Mouse (Mus musculus): ENCODE results near the gene Alk.

Alk gene

DNA sequence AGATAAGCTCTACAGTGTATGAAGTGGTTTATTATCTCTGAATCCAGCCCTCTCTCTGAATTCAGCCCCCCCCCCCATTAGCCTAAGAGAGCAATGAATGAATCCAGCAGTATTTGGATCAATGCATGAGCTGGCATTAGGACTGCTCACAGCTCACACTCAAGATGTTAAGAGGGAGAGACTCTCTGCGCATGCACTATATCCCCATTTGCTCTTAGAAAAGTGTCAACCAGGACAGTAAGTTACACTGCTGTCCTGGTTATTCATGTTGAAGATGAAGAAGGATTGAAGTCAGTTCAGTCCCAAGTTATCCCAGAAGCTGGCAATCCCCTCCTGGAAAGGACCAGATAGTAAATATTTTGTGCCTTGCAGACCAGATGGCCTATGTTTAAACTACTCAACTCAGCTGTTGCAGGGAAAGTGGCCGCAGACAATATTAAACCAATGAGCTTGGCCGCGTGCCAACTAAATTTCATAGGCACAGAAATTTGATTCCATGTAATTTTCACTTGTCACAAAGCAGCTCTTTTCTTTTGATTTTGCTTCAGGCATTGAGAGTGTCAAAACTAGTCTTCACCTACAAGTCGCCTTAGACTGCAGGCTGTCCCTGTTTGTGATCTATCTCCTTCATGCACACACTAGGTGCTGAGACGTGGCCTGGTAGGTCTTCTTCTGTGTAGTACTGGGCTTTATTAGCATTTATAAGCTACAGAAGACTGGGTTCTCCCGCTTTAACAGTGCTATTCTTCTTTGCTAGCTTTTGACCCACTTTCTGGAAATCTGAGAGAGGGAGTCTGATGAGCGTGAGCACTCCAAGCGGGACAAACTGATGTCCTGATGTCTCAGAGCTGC lies 339.0 kb downstream of the Alk start:
- DNase-seq (ENCODE audit: low spot score) = no peak

DNA sequence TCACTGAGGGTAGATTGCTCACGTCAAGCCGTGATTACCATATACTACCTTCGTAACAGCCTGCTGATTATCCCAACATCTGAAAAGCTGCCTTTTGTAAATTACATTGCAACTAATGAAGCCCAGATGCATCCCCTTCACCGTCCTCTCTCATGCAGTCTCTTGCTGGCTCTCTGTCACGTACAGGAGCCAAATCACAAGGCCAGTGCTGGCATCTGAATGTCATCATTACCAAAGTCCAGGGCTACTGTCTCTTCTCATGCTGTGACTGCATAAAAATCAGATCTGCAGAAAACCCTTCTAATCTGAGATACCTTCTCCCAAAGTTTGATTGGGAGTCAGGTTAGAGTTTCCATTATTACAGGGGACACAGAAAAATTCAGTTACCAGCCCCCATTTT lies 351.0 kb downstream of the Alk start:
- no peak for DNase-seq (ENCODE audit: low spot score)

DNA sequence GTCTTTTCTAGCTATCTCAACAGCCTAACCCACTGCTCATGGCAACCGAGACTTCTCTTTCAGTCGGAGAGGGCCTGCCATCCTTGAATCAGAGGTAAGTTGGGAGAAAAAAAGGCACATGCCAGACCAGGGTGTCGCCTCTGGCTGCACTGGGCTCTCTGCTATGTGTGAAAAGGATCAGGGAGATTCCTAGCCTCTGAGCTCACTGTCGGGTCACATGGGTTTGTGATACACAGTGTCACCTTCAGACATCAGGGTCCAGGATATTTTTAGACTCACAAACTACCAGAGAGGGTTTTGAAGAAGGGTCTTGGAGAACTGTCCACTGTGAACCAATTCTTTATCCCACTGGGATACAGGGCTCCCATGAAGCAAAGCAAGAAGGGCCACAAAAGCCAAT lies 352.9 kb downstream of the Alk start:
- no peak for DNase-seq (ENCODE audit: low spot score)

DNA sequence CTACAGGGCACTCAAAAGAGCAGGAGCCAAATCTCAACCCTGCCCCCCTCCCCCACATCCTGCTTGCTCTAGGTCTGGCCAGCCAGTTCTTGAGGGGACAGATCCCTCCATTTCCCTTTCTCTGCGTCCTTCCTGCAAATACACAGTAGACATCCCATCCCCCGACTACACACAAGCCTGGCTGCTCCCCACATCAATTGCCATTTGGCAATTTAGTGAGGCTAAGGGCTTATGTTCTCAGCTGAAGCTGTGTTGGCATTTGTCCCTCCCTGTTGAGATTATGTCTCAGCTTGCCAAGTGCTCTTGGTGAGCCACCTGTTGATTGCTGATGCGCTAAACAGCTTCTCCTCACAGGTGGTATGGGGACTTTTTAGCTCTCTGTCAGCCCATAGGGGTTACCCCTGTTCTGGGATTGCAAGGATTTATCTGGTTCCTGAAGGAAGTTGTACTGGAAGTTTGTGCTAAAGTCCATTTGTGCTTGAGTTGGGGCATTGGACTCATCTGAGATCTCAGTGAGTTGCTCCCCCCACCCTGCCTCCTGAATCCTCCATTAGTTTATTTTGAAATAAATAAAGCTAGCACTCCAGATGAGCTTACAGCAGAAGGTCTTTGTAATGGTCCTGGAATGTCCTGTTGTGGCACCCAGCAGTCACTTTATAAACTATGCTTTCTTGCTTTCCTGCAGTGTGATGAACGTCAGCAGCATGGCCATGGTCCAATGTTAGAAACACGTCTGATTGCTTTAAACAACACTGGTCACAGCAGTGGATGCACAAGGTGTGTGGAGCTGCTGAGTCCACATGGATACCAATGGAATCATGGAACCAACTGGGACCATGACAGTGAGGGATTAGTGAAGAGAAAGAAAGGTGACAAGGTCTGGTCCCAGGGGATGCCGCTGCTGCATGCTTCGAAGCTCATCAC lies 353.7 kb downstream of the Alk start:
- no peak for DNase-seq (ENCODE audit: low spot score)

DNA sequence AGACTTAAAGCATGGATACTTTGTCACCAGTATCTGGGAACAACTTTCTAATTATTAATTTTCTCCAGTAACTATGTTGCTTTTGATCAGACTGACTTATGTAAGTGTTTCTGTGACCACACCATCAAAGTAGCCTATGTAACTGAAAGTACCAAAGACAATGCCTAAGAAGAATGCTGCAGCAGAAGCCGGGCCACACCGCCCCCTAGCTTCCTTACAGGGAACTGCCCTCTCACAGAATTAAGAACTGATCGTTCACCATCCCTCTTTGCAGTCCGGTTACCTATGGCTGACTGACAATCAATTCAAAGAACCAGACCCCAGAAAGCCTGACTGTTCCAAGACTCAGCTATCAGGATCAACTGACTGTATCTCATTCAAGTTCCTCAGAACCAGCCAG lies 362.4 kb downstream of the Alk start:
- no peak for DNase-seq (ENCODE audit: low spot score)

DNA sequence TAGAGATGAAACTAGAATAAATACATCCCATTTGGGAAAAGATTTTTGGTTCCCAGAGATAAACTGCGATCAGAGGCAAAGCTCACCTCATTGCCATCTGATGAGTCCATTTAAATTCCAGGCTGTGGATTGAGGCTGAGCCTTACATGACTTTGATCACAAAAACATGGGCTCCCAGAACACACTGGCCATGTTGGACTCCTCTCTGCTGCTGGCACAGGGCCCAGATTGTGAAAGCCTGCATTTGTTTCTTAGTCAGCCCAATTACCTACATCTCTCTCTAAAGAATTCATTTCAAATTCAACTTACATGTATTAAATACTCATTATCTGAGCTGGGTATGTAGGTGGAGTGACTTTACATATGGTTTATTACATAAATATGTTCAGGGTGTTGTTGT lies 367.1 kb downstream of the Alk start:
- no peak for DNase-seq (ENCODE audit: low spot score)

DNA sequence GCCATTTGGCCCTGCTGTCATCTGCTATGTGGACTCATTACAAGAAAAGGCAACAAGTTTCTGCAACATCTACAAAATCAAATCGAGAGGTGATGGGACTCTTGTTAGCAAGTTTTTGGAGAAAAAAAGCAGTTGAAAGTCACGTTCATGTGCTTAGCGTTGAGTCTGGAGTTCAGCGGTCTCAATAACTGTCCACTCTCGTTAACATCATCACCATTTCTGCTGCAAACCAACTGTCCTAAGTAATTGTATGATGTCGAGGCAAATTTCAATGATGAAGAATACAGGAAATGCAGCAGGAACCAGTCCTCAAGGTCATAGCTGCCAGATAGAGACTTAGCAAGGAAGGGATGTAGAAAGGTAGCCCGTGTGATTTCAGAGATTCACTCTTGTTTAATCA lies 373.5 kb downstream of the Alk start:
- no peak for DNase-seq (ENCODE audit: low spot score)

DNA sequence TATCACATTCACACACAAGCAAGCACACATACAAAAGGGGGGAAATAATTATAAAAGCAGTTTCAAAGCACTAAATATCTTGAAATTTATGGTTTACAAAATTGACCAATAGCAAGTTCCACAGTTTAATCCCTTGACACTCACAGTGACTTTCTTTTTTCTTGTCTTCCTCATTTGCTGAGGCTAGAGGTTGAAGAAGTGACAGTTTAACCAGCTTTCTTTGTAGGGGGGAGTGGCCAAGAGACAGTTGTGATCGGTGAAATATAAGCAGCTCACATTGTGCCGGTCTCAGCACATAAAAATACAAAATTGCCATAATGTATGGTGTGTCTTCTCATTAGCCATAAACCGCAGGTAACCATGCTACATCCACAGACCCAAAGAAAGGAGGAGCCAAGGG lies 385.6 kb downstream of the Alk start:
- DNase-seq (ENCODE audit: low spot score) = no peak

DNA sequence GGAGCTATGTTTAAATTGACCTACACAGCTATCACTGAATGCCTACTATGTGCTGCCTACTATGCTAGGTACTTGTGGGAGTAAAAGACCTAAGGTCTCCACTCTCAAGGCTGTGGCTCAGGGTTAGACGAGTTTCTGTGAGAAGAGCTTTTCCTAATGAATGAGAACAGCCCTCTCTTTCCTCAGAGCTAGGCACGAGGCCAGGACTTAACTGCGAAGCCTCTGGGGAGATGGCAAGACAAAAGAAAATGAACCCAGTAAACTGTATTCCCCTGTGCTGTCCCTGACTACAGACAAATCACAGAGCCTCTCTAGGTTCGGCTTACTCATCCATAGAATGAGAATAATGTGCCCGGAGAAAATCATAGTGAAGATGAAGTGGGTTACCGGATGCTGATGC lies 406.9 kb downstream of the Alk start:
- no peak for DNase-seq (ENCODE audit: low spot score)

DNA sequence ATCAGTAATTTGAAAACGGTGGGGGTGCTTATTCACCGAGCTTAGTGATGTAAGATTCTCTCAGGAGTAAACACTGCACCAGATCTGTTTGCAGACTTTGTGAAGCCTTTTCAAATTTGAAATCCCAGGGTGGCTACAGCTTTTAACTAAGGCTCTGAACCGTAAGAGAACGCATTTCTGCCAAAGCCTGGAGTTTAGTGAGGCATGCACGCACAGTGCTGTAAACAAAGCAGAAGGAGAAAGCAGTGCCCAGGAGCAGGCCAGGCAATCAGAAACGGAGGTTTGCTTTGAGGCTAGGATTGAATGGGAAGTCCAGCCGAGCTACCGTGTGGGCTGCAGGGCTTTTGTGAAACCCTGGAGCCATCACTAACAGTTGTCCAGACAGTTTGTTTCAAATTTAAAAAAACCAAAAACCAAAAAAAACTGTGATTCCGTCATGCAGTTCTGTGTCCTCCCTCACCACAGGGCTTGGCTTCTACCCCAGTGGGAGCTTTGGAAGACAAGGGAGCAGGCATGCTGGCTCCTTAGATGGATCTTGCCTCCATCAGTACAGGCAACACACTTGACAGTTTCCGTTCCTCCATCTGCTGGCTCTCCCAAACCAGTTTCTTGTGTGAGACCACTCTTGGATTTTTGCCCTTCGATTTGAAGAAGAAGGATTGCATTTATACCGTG lies 409.3 kb downstream of the Alk start:
- no peak for DNase-seq (ENCODE audit: low spot score)

DNA sequence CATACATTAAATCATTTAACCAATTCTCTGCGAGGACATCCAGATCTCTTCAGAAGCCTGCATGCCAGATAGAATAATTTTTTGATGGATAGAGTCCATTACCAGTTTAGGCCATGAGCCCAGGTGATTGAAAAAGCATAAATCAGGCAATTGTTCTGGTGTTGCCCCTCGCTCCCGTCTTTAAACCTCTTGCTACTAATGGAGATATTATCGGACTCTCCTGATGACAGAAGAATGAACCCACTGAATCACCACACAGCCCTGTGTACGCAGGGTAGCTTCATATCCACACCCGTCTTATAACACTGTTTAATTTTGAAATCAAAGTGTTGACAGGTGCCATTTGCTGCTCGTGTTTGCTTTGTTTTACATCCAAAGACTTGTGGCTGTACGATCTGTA lies 413.9 kb downstream of the Alk start:
- no peak for DNase-seq (ENCODE audit: low spot score)

DNA sequence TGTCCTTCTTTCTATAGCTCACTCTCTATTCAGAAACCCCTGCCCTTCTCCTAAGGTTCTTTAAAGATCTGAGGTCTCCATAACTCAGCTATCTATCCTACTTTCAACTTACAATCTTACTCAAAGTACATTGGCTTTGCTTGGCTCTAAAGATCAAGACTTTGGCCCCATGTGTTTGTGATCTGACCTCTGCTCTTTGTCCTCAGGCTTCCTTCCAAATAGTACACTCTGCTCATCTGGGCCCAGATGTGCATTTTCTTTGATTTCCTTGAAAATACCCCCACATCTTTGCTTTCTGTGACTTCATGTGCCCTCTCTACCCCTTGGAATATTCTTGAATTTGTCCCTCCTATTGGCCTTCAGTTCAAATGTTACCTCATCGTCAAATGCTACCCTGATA lies 417.4 kb downstream of the Alk start:
- DNase-seq (ENCODE audit: low spot score) = no peak

DNA sequence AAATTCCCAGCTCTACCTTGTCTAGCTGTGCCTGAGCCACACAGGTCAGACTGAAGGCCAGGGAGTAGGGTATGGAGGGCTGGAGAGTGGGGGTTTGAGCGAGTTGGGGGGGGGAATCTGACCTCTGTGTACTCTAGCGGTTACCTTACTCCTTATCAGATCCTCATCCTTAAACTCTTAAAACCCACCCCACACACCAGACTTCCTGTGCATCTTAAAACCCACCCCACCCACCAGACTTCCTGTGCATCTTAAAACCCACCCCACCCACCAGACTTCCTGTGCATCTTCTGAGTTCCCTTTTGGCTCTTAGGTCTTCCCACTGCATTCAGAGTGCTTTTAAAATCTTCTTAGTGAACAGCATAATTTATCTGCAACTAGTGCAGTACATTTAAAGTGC lies 422.0 kb downstream of the Alk start:
- no peak for DNase-seq (ENCODE audit: low spot score)

DNA sequence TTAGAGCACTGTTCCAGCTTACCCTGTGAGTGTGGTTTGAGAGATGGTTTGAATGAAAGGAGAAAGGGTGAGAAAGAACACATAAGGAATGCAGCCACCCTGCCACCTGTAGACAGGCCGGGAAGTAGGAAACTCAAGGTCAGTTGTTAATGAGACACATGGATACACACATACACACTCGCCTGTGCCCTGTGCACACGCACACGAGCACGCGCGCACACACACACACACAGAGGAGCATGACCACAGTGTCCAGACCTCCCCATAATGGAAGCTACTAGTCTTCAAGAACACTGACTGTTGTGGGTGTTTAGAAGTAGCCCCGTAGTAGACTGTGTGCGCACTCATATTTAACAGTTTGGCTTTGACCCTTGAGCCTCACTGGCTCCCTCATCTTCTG lies 424.2 kb downstream of the Alk start:
- DNase-seq (ENCODE audit: low spot score) = no peak

DNA sequence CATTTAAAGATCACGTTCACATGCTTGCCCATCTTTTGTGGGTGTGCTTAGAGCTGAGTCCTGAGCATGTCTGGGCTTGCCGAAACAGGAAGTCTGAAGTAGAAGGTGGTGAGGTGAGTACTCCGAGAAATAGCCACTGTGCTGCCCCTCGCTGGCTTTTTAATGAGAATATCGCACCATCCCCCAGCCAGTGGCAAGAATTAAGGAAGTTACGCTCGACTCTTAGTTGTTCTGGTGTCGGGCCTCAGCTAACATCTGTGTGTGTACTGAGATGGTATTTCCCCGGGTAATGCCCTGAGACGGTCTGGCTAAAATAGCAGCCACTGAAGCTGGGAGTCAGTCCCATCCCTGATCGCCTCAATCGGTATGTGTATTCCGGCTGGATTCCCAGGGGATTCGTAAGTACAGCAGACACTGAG lies 424.7 kb downstream of the Alk start:
- no peak for DNase-seq (ENCODE audit: low spot score)

DNA sequence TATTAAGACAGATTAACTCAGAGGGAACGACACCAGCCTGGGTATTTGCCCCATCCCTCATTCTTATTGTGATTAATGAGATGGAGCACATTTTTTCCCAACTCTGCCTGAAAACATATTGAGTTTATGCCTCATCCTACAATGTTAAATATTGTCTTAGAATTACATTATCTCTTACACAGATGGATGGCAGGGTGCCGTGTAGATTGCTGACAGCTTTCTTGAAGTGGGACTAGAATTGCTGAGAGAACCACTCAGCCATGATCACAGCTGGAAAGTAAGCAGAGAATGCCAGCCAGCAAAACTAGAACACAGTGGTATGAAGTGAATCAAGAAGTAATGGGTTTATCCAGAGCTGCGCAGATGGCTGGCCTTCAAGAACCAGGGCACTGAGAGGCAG lies 430.6 kb downstream of the Alk start:
- DNase-seq (ENCODE audit: low spot score) = no peak

DNA sequence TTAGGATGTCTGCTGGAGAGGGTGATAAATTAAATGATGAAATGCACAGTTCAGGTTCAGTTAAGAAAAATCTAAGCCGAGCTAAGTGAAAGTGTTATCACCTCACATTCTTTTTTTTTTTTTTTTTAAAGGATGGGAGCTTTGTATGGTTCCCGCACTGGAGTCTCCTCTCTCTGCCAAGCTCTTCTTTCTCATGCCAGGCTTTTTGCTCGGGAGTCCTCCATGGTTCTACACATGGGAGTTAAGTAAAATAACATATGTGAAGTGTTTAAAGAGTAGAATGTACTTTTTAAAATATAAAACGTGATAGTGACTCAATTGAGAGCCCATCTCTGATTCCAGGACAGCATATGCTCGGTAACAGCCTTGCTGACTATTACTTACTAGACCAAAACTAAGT lies 436.3 kb downstream of the Alk start:
- DNase-seq (ENCODE audit: low spot score) = no peak

DNA sequence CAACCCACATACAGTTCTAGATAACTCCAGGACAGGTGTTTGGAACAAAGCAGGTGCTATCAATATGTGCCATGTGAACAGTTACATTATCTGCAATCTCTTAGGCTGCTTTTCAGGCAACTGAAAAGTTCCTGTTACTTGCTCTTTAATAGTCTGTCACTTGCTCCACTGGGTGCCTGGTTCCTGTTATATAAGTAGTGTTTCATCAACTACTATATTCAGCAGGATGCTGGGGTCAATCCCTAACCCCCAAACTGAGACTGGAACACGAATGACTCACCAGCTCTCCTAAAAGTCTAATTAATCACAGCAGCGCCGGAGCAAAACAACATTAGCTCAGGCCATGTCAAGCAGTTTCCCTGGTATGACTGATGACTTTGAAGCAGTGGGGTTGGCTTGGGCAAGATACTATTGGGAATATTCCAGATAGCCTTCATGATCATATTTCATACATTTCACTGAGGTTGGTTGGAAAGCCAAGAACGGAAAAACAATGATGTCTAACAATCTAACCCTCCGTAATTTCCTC lies 445.5 kb downstream of the Alk start:
- no peak for DNase-seq (ENCODE audit: low spot score)

DNA sequence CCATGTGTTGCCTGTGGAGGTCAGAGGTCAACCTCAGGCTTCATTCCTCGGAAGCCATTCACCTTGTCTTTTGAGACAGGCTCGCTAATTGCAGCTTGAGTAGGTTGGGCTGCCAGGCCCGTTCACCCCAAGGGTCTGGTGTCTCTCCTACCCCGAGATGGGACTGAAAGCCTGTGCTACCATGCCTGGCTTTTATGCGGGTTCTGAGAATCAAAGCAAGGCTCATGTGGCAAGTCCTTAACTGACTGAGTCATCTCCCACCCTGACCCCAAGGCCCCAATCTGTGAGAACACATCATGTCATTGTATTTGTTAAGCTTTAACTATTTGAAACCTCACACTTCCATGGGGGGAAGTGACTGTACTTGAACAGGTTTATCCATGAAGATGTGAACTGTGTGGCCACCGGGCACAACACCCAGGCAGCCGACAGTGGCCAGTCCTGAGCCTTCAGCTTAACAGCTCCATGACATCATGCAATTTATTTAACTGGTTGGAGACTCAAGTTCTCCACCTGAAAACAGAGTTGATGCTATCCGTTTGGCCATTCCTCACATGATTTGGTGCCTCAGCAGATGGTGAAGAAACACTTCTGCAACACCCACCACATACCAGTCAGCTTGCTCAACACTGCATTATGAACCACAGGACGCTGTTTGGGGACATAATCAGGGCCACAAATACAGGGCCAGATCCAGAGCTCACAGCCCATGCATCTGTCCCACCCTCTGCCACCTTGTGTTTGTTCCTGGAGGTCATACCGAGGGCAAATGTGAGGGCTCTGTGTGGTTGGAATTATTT lies 446.4 kb downstream of the Alk start:
- DNase-seq (ENCODE audit: low spot score) = no peak

DNA sequence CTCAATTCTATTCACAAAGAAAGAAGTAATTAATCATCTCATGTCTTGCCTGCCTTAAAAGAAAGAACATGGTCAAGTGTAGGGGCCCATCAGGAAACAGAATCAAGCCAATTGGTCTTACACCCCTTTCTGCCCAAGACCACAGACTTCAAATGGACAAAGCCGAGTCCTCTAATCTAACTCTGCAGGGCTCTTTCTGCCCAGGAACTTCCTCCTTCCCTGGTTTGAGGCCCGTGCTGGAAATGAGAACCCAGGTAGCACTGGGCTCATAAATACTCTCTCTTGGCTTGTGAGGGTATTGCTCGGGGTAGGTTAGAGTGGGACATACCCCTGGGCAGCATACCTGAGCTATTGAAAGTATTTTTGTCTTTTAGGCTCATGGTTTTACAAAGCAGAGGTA lies 451.4 kb downstream of the Alk start:
- no peak for DNase-seq (ENCODE audit: low spot score)

DNA sequence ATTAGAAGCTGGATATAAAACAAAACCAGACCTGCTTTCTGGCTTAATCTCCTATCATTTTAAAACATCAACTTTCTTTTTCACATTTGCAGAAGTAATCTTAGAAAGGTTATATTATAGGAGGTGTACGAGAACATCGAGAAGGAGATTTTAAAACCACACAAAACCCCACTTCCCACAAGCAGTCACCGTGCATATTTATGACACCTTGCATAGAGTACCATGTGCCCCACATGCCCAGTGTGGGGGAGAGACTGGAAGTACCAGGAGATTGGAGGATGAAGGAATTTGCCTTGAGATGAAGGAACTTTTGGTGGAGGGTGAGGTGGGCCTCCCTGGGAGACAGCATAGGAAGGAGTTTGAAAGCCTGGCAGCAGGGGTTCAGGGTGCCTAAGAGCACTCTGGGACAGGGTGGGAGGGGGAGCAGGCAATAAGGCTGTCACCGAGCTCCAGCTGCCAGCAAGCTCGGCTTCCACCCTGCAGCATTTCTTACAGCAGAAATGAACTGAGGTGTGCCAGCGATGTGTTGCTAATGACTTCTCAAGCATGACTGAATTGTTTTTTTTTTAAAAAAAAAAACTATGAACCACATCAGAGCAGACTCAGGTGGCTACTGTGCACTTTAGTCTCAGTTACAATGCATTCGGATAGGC lies 459.4 kb downstream of the Alk start:
- DNase-seq (ENCODE audit: low spot score) = no peak

Measured in c-Kit-positive CD71-positive TER-119-positive erythroid progenitor cells, embryonic 14.5 days (primary cell).